Mouse (Mus musculus) limb, embryonic 14.5 days (tissue): ENCODE measurements around the gene Sdk2. TPM values are rescaled to one million over a fixed set of nuclear protein-coding genes. Genes with fewer than 3 reads are reported as not detected.
A peak's percentile ranks its signal among the peaks of the same experiment; 100 is the strongest.

Experiments used
- ATAC-seq: fragments of 200-750 bp; cut with Nextera tagmentation; 2 replicates; pipeline ENCODE4 v1.8.0; 2017; ENCODE audit warnings: low read depth, moderate number of reproducible peaks, moderate TSS enrichment; ENCODE audit not compliant: low FRiP score
- DNase-seq: peaks from one replicate; pipeline ENCODE4 v3.0.0-alpha.2; 2015; ENCODE audit warnings: low spot score
- H3K27ac ChIP-seq: fragments of 300-500 bp; sonication (generic); replicated peaks from 2 replicates; pipeline ENCODE4 v1.5.1; 2014; ENCODE audit warnings: low read depth, mild to moderate bottlenecking, low read length, moderate library complexity, mixed read lengths
- H3K27me3 ChIP-seq: fragments of 300-500 bp; sonication (generic); 2 replicates; pipeline ENCODE4 v1.6.1; 2014; ENCODE audit warnings: low read length, mixed read lengths; ENCODE audit not compliant: control insufficient read depth, insufficient read depth
- H3K36me3 ChIP-seq: fragments of 300-500 bp; sonication (generic); 2 replicates; pipeline ENCODE4 v1.6.1; 2014; ENCODE audit warnings: mild to moderate bottlenecking, low read length, moderate library complexity, mixed read lengths; ENCODE audit not compliant: control insufficient read depth, insufficient read depth
- H3K4me1 ChIP-seq: fragments of 300-500 bp; sonication (generic); 2 replicates; pipeline ENCODE4 v1.6.1; 2014; ENCODE audit warnings: antibody characterized with exemption, low read length, mixed read lengths; ENCODE audit not compliant: control insufficient read depth, insufficient read depth
- H3K4me2 ChIP-seq: fragments of 300-500 bp; sonication (generic); replicated peaks from 2 replicates; pipeline ENCODE4 v1.6.1; 2014; ENCODE audit warnings: low read depth, mild to moderate bottlenecking, low read length, moderate library complexity; ENCODE audit not compliant: severe bottlenecking
- H3K4me3 ChIP-seq: fragments of 300-500 bp; sonication (generic); replicated peaks from 2 replicates; pipeline ENCODE4 v1.5.1; 2014; ENCODE audit warnings: low read length
- H3K9ac ChIP-seq: fragments of 300-500 bp; sonication (generic); 2 replicates; pipeline ENCODE4 v1.6.1; 2014; ENCODE audit warnings: mild to moderate bottlenecking, low read depth, low read length, moderate library complexity; ENCODE audit not compliant: severe bottlenecking
- H3K9me3 ChIP-seq: fragments of 300-500 bp; sonication (generic); 2 replicates; pipeline ENCODE4 v1.6.1; 2016; ENCODE audit warnings: low read length; ENCODE audit not compliant: control insufficient read depth
- POLR2A ChIP-seq: fragments of 200-500 bp; IDR thresholded peaks from 2 replicates; pipeline ENCODE4 v1.8.0; 2012; ENCODE audit warnings: inconsistent platforms, mild to moderate bottlenecking, moderate library complexity, borderline replicate concordance; ENCODE audit not compliant: insufficient read depth, insufficient read length; ENCODE audit errors: extremely low read depth
- WGBS: fragments of 180-500 bp; shearing (Covaris S2); extraction: QIAGEN DNeasy Blood & Tissue Kit; methylation state at CpG from one replicate; pipeline ENCODE4 v1.1.7; 2014; 5-methylcytosine and 5-hydroxymethylcytosine counted together
- polyA plus RNA-seq, 2 experiments: library from polyadenylated mRNA; depleted of rRNA in 1 of 2; stranded (reverse) in 1 of 2; unstranded in 1 of 2; fragments of >200 nt; fragmentation: Nextera tagmentation in 1 of 2; extraction: Ambion mirVana in 1 of 2; gene quantifications; 2 replicates each; pipeline versions ENCODE4 v1.2.1 to v1.2.3; 2012 to 2014

The Sdk2 gene
- polyA plus RNA-seq, 2 experiments = 8.0 to 11.6 TPM

GRCm38 (mm10) chr11:113751484-113752084 lies 315.3 kb downstream of the Sdk2 start, which contains the start of gene Cdc42ep4:
Cdc42ep4 (minus strand) TSS chr11:113751881.
- no peaks in the 10 kb centered on the region for H3K9me3 ChIP-seq
- peak within 1 kb of the TSS; percentile 90 for H3K4me3 ChIP-seq
- no peaks in the 10 kb centered on the region for H3K27me3 ChIP-seq
- peak; percentile 94 for TF ChIP-seq POLR2A
- peaks cover 12% of the 10 kb centered on the region for H3K36me3 ChIP-seq
- under 1% methylated on average over 41 of the region's 44 CpGs for WGBS
- peak within 1 kb of the TSS; percentile 75 for H3K4me2 ChIP-seq
- DNase-seq = peak; percentile 97
- peaks cover 34% of the 10 kb centered on the region for H3K4me1 ChIP-seq
- peak within 1 kb of the TSS; percentile 97 for H3K27ac ChIP-seq
- H3K9ac ChIP-seq = peak within 1 kb of the TSS; percentile 88
- peak; percentile 85 for ATAC-seq

GRCm38 (mm10) chr11:113750571-113751483 lies 316.0 kb downstream of the Sdk2 start:
- peak; percentile 81 for DNase-seq
- no peaks in the 10 kb centered on the region for H3K9me3 ChIP-seq
- no peak for TF ChIP-seq POLR2A
- under 1% methylated on average over 56 of the region's 67 CpGs for WGBS
- H3K27me3 ChIP-seq = no peaks in the 10 kb centered on the region
- peaks cover 34% of the 10 kb centered on the region for H3K4me1 ChIP-seq
- H3K9ac ChIP-seq = peak overlapping the region; percentile 88
- peak overlapping the region; percentile 75 for H3K4me2 ChIP-seq
- H3K4me3 ChIP-seq = peak overlapping the region; percentile 90
- ATAC-seq = peak; percentile 64
- H3K27ac ChIP-seq = peak overlapping the region; percentile 97
- H3K36me3 ChIP-seq = peaks cover 17% of the 10 kb centered on the region

GRCm38 (mm10) chr11:113749749-113750351 lies 317.0 kb downstream of the Sdk2 start:
- Histone ChIP-seq H3K36me3 (peaks cover 24% of the 10 kb centered on the region), H3K9me3 (no peaks in the 10 kb centered on the region), H3K27me3 (no peaks in the 10 kb centered on the region), H3K4me3 (peak overlapping the region; percentile 90), H3K4me2 (peak overlapping the region; percentile 75), H3K9ac (peak overlapping the region; percentile 88), H3K4me1 (peaks cover 30% of the 10 kb centered on the region), H3K27ac (peak overlapping the region; percentile 97)
- 3% methylated on average over 9 of the region's 9 CpGs for WGBS
- no peak for TF ChIP-seq POLR2A
- peak; percentile 38; the same call in 1 of the 2 replicates for ATAC-seq
- peak; percentile 61 for DNase-seq

GRCm38 (mm10) chr11:113748797-113749521 lies 317.9 kb downstream of the Sdk2 start:
- Histone ChIP-seq H3K36me3 (peaks cover 29% of the 10 kb centered on the region), H3K27ac (peak overlapping the region; percentile 97), H3K27me3 (no peaks in the 10 kb centered on the region), H3K9ac (peak overlapping the region; percentile 88), H3K4me2 (peak overlapping the region; percentile 75), H3K4me3 (peak overlapping the region; percentile 90), H3K9me3 (no peaks in the 10 kb centered on the region), H3K4me1 (peaks cover 30% of the 10 kb centered on the region)
- DNase-seq = no peak
- ATAC-seq = no peak
- TF ChIP-seq POLR2A = no peak
- WGBS = 9% methylated on average over 20 of the region's 21 CpGs
